Mouse (Mus musculus): ENCODE measurements around the gene Tmc4. TPM values are rescaled to one million over a fixed set of nuclear protein-coding genes. Genes with fewer than 3 reads are reported as not detected.

Gene Tmc4
- polyA plus RNA-seq, 1 experiment from 2014 or later: 60.3 TPM

DNA sequence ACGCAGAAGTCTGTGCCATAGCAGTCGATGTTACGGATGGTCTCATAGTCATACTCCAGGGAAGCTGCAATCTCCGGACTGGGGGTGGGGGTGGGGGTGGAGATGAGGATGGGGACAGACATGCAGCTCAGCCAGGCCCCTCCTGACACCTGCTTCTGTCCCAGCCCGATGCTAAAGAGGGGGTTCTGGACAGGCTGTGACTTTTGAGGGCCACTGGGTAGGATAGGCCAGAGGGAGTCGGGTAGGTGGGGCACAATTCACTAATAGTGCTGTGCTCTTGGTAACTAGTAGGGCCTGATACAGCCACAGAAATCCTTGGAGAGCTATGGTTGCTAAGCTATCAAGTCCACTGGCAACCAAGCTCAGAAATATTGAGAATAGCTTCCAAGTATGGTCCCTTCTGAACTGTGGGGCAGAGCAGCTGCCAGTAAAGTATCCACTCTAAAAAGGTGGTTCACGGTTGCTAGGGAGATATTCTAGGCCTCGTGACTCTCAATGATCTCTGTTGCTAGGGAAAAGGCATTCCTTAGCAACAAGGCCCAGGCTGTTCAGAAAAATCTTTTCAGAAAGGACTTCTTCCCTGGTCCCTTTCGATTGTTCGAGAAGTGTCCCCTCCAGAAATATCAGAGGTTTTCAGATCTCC is 6.7 kb upstream of the Tmc4 start:
- no peaks in the 10 kb centered on the region for H3K27me3 ChIP-seq (replicated peaks; ENCODE audit: insufficient read depth, low read length)
- H3K27ac ChIP-seq (ENCODE audit: low read length): no peak overlapping the region
- no peak overlapping the region for H3K4me2 ChIP-seq (replicated peaks; ENCODE audit: low read depth, low read length)
- no peak overlapping the region for H3K4me3 ChIP-seq (ENCODE audit: low read depth, low read length)
- H3K9me3 ChIP-seq (ENCODE audit: low read length): no peaks in the 10 kb centered on the region
- ATAC-seq: no peak
- TF ChIP-seq CTCF (IDR thresholded peaks at IDR 0.05) (no peak), EP300 (IDR thresholded peaks at IDR 0.05) (no peak)
- no peak overlapping the region for H3K9ac ChIP-seq (replicated peaks; ENCODE audit: low read depth)
- 72% methylated on average over 10 of the region's 10 CpGs for WGBS
- no peak for DNase-seq (ENCODE audit: low spot score)
- H3K4me1 ChIP-seq (ENCODE audit: insufficient read depth, low read depth, low read length): no peaks in the 10 kb centered on the region
- 0 out of 2 replicates have a peak, but pooled peaks cover 5% of the 10 kb centered on the region for H3K36me3 ChIP-seq (ENCODE audit: insufficient read depth, low read length)

GRCm38 (mm10) chr7:3676371-3676770 is 982 bp downstream of the Tmc4 start:
- Histone ChIP-seq H3K4me2 (replicated peaks; ENCODE audit: low read depth, low read length) (peak overlapping the region; percentile 48), H3K36me3 (ENCODE audit: insufficient read depth, low read length) (no peaks in the 10 kb centered on the region), H3K9me3 (ENCODE audit: low read length) (no peaks in the 10 kb centered on the region), H3K27ac (ENCODE audit: low read length) (peak overlapping the region; percentile 64; the same call in 1 of the 2 replicates), H3K4me1 (ENCODE audit: insufficient read depth, low read depth, low read length) (no peaks in the 10 kb centered on the region), H3K9ac (replicated peaks; ENCODE audit: low read depth) (no peak overlapping the region; the same call in 1 of the 2 replicates), H3K4me3 (ENCODE audit: low read depth, low read length) (peak overlapping the region; percentile 25; the same call in 1 of the 2 replicates), H3K27me3 (replicated peaks; ENCODE audit: insufficient read depth, low read length) (no peaks in the 10 kb centered on the region)
- DNase-seq (ENCODE audit: low spot score): peak; percentile 42
- peak; percentile 43; the same call in 1 of the 2 replicates for ATAC-seq
- 80% methylated on average over 12 of the region's 12 CpGs for WGBS
- TF ChIP-seq CTCF (IDR thresholded peaks at IDR 0.05) (no peak), EP300 (IDR thresholded peaks at IDR 0.05) (no peak)

DNA sequence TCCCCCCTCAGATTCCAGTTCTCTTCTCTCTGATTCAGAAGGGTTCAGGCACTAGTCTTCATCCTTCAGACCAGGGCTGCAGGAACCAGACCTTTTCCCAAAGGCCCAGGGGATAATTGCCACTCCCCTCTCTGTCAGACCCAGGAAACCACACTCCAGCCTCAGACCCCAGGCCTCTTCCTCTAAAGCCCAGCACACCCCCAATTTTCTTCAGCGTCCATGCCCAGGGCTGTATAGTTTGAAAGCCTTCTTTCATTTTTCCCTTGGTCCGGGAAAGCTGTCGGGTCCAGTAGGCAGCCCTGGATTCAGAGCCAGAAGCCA is 2.2 kb downstream of the Tmc4 start:
- no peak for ATAC-seq
- Histone ChIP-seq H3K36me3 (ENCODE audit: insufficient read depth, low read length) (no peaks in the 10 kb centered on the region), H3K4me2 (replicated peaks; ENCODE audit: low read depth, low read length) (no peak overlapping the region), H3K4me1 (ENCODE audit: insufficient read depth, low read depth, low read length) (no peaks in the 10 kb centered on the region), H3K27ac (ENCODE audit: low read length) (no peak overlapping the region), H3K9ac (replicated peaks; ENCODE audit: low read depth) (no peak overlapping the region), H3K27me3 (replicated peaks; ENCODE audit: insufficient read depth, low read length) (no peaks in the 10 kb centered on the region), H3K4me3 (ENCODE audit: low read depth, low read length) (no peak overlapping the region), H3K9me3 (ENCODE audit: low read length) (no peaks in the 10 kb centered on the region)
- WGBS: 78% methylated on average over 3 of the region's 3 CpGs
- TF ChIP-seq CTCF (IDR thresholded peaks at IDR 0.05): no peak
- no peak for TF ChIP-seq EP300 (IDR thresholded peaks at IDR 0.05)
- no peak for DNase-seq (ENCODE audit: low spot score)

DNA sequence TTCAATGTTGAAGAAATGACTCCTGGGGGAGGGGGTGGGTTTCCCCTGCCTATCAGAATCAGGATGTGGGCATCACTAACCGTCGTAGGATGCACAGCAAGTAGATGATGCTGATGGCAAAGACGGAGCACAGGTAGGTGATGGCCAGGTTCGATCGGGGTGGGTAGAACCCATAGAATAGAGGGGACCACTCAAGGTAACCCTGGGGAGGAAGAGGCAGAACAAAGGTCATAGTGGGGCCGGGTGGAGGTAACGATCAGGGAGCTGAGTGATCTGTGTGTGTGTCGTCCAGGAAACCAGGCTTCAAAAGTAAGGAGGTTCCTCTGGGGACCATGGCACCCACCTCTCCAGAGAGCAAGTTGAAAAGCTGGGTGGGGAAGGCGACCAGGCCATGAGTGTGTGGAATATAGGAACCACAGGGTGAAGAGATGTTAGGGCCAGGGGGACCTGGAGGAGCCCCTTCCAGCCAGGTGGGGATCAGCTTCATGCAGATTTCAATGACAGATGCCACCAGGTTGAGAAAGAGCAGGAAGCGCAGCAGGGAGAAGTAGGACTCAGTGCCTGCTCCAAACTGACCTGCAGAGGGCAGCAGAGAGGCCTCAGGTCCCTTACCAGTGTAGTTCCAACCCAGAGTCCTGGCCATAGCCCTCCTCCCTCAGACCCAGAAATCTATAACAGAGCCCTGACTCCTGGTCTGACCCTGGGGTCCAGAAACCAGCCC is 2.7 kb downstream of the Tmc4 start:
- no peak overlapping the region for H3K4me3 ChIP-seq (ENCODE audit: low read depth, low read length)
- ATAC-seq: peak; percentile 82
- H3K27me3 ChIP-seq (replicated peaks; ENCODE audit: insufficient read depth, low read length): no peaks in the 10 kb centered on the region
- no peak for TF ChIP-seq EP300 (IDR thresholded peaks at IDR 0.05)
- TF ChIP-seq CTCF (IDR thresholded peaks at IDR 0.05): peak; percentile 92
- DNase-seq (ENCODE audit: low spot score): peak; percentile 89
- H3K9ac ChIP-seq (replicated peaks; ENCODE audit: low read depth): no peak overlapping the region
- H3K36me3 ChIP-seq (ENCODE audit: insufficient read depth, low read length): no peaks in the 10 kb centered on the region
- no peaks in the 10 kb centered on the region for H3K9me3 ChIP-seq (ENCODE audit: low read length)
- no peak overlapping the region for H3K4me2 ChIP-seq (replicated peaks; ENCODE audit: low read depth, low read length)
- 68% methylated on average over 10 of the region's 10 CpGs for WGBS
- H3K4me1 ChIP-seq (ENCODE audit: insufficient read depth, low read depth, low read length): no peaks in the 10 kb centered on the region
- no peak overlapping the region for H3K27ac ChIP-seq (ENCODE audit: low read length)

DNA sequence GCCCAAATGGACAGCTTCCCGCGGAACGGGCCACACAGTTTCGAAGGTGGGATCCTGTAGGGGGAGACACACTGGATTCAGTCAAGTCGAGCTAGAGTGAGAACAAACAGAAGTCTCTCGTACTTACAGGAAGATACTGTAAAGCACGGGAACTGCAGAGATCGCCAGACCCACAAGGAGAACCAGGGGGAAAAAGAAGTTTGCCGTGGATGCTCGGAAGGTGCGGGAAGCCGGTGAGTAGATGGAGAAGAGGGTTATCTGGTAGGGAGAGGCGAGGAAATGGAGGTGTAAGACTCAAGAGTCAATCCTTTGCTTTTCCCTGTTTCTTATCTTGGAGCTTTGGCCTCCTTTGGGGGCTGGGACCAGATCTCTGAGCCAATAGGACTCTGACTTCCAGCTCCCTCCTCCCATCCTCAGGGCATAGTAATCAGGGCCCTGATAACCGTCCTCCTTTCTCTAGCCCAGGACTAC is 10.4 kb downstream of the Tmc4 start:
- no peaks in the 10 kb centered on the region for H3K36me3 ChIP-seq (ENCODE audit: insufficient read depth, low read length)
- H3K27me3 ChIP-seq (replicated peaks; ENCODE audit: insufficient read depth, low read length): no peaks in the 10 kb centered on the region
- H3K9me3 ChIP-seq (ENCODE audit: low read length): no peaks in the 10 kb centered on the region
- no peak overlapping the region for H3K9ac ChIP-seq (replicated peaks; ENCODE audit: low read depth)
- ATAC-seq (no peak), DNase-seq (ENCODE audit: low spot score) (peak; percentile 39)
- H3K4me3 ChIP-seq (ENCODE audit: low read depth, low read length): peak overlapping the region; percentile 11; the same call in 1 of the 2 replicates
- TF ChIP-seq CTCF (IDR thresholded peaks at IDR 0.05) (peak; percentile 50), EP300 (IDR thresholded peaks at IDR 0.05) (no peak)
- H3K4me2 ChIP-seq (replicated peaks; ENCODE audit: low read depth, low read length): peak overlapping the region; percentile 11; the same call in 1 of the 2 replicates
- WGBS: 9% methylated on average over 14 of the region's 14 CpGs
- no peak overlapping the region for H3K27ac ChIP-seq (ENCODE audit: low read length)
- peaks cover 8% of the 10 kb centered on the region for H3K4me1 ChIP-seq (ENCODE audit: insufficient read depth, low read depth, low read length)

DNA sequence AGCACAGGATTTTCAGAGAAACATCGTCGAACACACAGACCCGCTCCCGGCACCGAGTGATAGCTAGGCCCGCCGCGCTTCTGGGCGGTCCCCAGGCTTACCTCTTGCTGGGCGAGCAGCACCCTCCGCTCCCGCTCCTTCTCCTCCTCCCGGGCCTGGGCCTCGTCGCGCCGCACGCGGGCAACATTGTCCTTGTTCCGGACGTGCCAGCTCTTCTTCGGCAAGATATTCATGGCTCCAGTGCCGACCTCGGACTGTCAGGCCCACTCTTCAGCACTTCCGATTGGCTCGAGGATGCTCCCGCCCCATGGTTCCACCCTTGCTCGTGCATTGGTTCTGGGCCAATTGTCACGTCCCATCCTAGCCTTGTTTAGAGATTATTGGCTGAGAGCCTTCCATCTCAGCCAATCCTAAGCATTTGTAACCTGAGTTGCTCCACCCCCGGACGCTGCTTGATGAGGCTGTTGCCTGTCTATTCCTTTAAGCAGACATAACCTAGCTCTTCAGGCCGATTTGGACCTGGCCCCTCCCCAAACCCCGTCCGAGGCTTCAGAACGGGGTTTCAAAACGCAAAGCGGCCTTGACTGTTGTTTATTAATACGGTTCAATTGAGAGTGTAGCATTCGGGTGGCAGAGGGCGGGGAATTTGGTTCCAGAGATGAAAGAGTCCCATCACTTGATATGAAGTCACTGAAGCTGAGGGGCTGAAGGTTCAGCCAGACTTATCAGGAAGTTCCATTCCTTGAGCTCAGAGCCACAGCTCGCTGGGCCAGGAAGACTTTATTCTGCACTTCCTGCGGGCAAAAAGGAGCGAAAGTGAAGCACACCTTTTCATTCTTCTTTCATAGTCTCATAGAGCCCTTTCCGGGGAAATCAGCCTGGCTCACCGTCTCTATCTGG is 11.9 kb downstream of the Tmc4 start, which contains the start of gene Leng1:
Leng1 (minus strand) TSS at position 626 of the 900 bp plus-strand sequence.
- Histone ChIP-seq H3K27ac (ENCODE audit: low read length) (peak within 1 kb of the TSS; percentile 90), H3K9me3 (ENCODE audit: low read length) (no peaks in the 10 kb centered on the region), H3K9ac (replicated peaks; ENCODE audit: low read depth) (peak within 1 kb of the TSS; percentile 70), H3K4me3 (ENCODE audit: low read depth, low read length) (peak within 1 kb of the TSS; percentile 59), H3K4me1 (ENCODE audit: insufficient read depth, low read depth, low read length) (peaks cover 8% of the 10 kb centered on the region), H3K4me2 (replicated peaks; ENCODE audit: low read depth, low read length) (peak within 1 kb of the TSS; percentile 68), H3K27me3 (replicated peaks; ENCODE audit: insufficient read depth, low read length) (no peaks in the 10 kb centered on the region), H3K36me3 (ENCODE audit: insufficient read depth, low read length) (peaks cover 10% of the 10 kb centered on the region)
- DNase-seq (ENCODE audit: low spot score) (peak; percentile 99), ATAC-seq (peak; percentile 99)
- TF ChIP-seq CTCF (IDR thresholded peaks at IDR 0.05) (no peak), EP300 (IDR thresholded peaks at IDR 0.05) (no peak)
- WGBS: 2% methylated on average over 45 of the region's 45 CpGs

All from lung, postnatal 0 days (tissue).